Mouse (Mus musculus) C2C12 (cell line): ENCODE results near the gene Zc3h10.

ENCODE experiments used
- CEBPB ChIP-seq: IDR thresholded peaks from one replicate; pipeline ENCODE4 v1.6.1; 2011; ENCODE audit warnings: low read depth, mild to moderate bottlenecking, control low read depth, moderate library complexity
- CTCF ChIP-seq: IDR thresholded peaks from one replicate; pipeline ENCODE4 v1.5.1; 2011; ENCODE audit not compliant: control insufficient read depth, insufficient read depth, insufficient read length
- MYOG ChIP-seq: IDR thresholded peaks from one replicate; pipeline ENCODE4 v1.6.1; 2011; ENCODE audit not compliant: control insufficient read depth, insufficient read length; ENCODE audit errors: extremely low read depth
- USF1 ChIP-seq: IDR thresholded peaks from one replicate; pipeline ENCODE4 v1.6.1; 2011; ENCODE audit warnings: low read depth, mild to moderate bottlenecking, control low read depth, moderate library complexity

GRCm38 (mm10) chr10:128545570-128545898 lies 2.0 kb downstream of the Zc3h10 start:
- TF ChIP-seq CTCF: no peak
- TF ChIP-seq CEBPB: no peak
- no peak for TF ChIP-seq USF1
- TF ChIP-seq MYOG: no peak
